8 mouse cellular contexts compared by ENCODE assay signal in genomic region chr10:90081630-90082029, GRCm38 (mm10).
A peak's percentile ranks its signal among the peaks of the same experiment; 100 is the strongest.
DNase-seq lines count a peak whose midpoint lies in the region; ATAC-seq and TF ChIP-seq lines count a peak whose summit lies in the region.

No protein-coding gene starts in this region.

- no peak overlapping the region for H3K27ac ChIP-seq in kidney, postnatal 0 days
- H3K27ac ChIP-seq in MEL (ENCODE audit: control insufficient read depth, low read depth, low read length): no peak overlapping the region
- H3K27ac ChIP-seq in forebrain, postnatal 0 days (ENCODE audit: low read depth, low read length): no peak overlapping the region

- no peaks in the 10 kb centered on the region for H3K27me3 ChIP-seq in kidney, postnatal 0 days (ENCODE audit: insufficient read depth, low read length)
- H3K27me3 ChIP-seq in MEL (ENCODE audit: control insufficient read depth in 1 of 2, insufficient read depth in 2 of 2, low read length in 2 of 2): no peaks in the 10 kb centered on the region
- H3K27me3 ChIP-seq in forebrain, postnatal 0 days (ENCODE audit: insufficient read depth, low read length): no peaks in the 10 kb centered on the region

- H3K9me3 ChIP-seq in kidney, postnatal 0 days (replicated peaks; ENCODE audit: low read length): no peaks in the 10 kb centered on the region
- H3K9me3 ChIP-seq in MEL (replicated peaks; ENCODE audit: insufficient read depth, low read length): no peaks in the 10 kb centered on the region
- H3K9me3 ChIP-seq in forebrain, postnatal 0 days (ENCODE audit: low read length): no peaks in the 10 kb centered on the region

- no peak overlapping the region for H3K4me2 ChIP-seq in kidney, postnatal 0 days (ENCODE audit: low read length)
- no peak overlapping the region for H3K4me2 ChIP-seq in forebrain, postnatal 0 days (ENCODE audit: low read depth)

- intact Hi-C loops in gastrocnemius, postnatal 14 days (cut with DNase I; ENCODE audit: low total_unique reads): loop anchor here (5.0 kb wide), 1 partner anchor 611 kb away; no protein-coding TSS in a partner anchor

- WGBS in kidney, postnatal 0 days: 23% methylated on average over 7 of the region's 7 CpGs
- 11% methylated on average over 7 of the region's 7 CpGs for WGBS in forebrain, postnatal 0 days

- ATAC-seq in CD4-positive, CD25-positive, alpha-beta regulatory T cell, adult 4 months: no peak
- no peak for ATAC-seq in kidney, postnatal 0 days (replicated peaks; ENCODE audit: low FRiP score, low read depth)
- peak; percentile 63 for ATAC-seq in forebrain, postnatal 0 days

- peak; percentile 84 for TF ChIP-seq RAD21 in MEL (IDR thresholded peaks at IDR 0.05; ENCODE audit: low read depth, low read length)

- no peak for TF ChIP-seq POLR2A in MEL (IDR thresholded peaks at IDR 0.05; ENCODE audit: control insufficient read depth in 1 of 2, insufficient read depth in 1 of 2, low read depth in 1 of 2, low read length in 2 of 2, poor library complexity in 1 of 2)

- DNase-seq in CD4-positive, CD25-positive, alpha-beta regulatory T cell, adult 2 months (ENCODE audit: low read depth, low spot score): peak; percentile 13
- DNase-seq in kidney, postnatal 0 days (ENCODE audit: low spot score): peak; percentile 83
- no peak for DNase-seq in kidney, adult 8-10 months
- peak; percentile 53 for DNase-seq in MEL (ENCODE audit: low read depth, low spot score)
- peak; percentile 81 for DNase-seq in forebrain, postnatal 0 days
- DNase-seq in gastrocnemius, postnatal 14 days: no peak
- no peak for DNase-seq in thymus, postnatal 36 days

- H3K79me2 ChIP-seq in MEL (ENCODE audit: control insufficient read depth, insufficient read depth, low read length, poor library complexity): no peaks in the 10 kb centered on the region

- TF ChIP-seq CTCF in kidney, postnatal 0 days (IDR thresholded peaks at IDR 0.05; ENCODE audit: low read depth): peak; percentile 77
- TF ChIP-seq CTCF in MEL (IDR thresholded peaks at IDR 0.05 in 2 of 3, conservative IDR thresholded peaks at IDR 0.05 in 1 of 3; ENCODE audit: control insufficient read depth in 1 of 3, insufficient read depth in 1 of 3, low read depth in 2 of 3, low read length in 3 of 3, poor library complexity in 1 of 3, severe bottlenecking in 1 of 3): peak; percentile 22 to 75 (median 45); a peak in 5 of 6 replicates
- TF ChIP-seq CTCF in forebrain, postnatal 0 days (IDR thresholded peaks at IDR 0.05; ENCODE audit: low read depth): peak; percentile 76

- no peak overlapping the region for H3K4me3 ChIP-seq in kidney, postnatal 0 days (replicated peaks; ENCODE audit: low read depth, low read length)
- H3K4me3 ChIP-seq in MEL (ENCODE audit: control insufficient read depth in 1 of 2, insufficient read depth in 1 of 2, low read depth in 2 of 2, low read length in 2 of 2): no peak overlapping the region
- no peak overlapping the region for H3K4me3 ChIP-seq in forebrain, postnatal 0 days (ENCODE audit: low read depth, low read length)

- no peaks in the 10 kb centered on the region for H3K4me1 ChIP-seq in kidney, postnatal 0 days (replicated peaks; ENCODE audit: insufficient read depth, low read length)
- H3K4me1 ChIP-seq in MEL (ENCODE audit: control insufficient read depth in 1 of 2, insufficient read depth in 2 of 2, low read length in 2 of 2): no peaks in the 10 kb centered on the region
- H3K4me1 ChIP-seq in forebrain, postnatal 0 days (ENCODE audit: insufficient read depth): no peaks in the 10 kb centered on the region

- H3K36me3 ChIP-seq in kidney, postnatal 0 days (ENCODE audit: insufficient read depth, low read length): no peaks in the 10 kb centered on the region
- no peaks in the 10 kb centered on the region for H3K36me3 ChIP-seq in MEL (ENCODE audit: control insufficient read depth in 1 of 2, insufficient read depth in 2 of 2, low read length in 2 of 2)
- H3K36me3 ChIP-seq in forebrain, postnatal 0 days (ENCODE audit: insufficient read depth): no peaks in the 10 kb centered on the region; the same call in 1 of the 2 replicates

- no peak for TF ChIP-seq EP300 in MEL (IDR thresholded peaks at IDR 0.05; ENCODE audit: low read depth in 1 of 2, low read length in 2 of 2)

- no peak overlapping the region for H3K9ac ChIP-seq in kidney, postnatal 0 days (ENCODE audit: low read depth, low read length)
- H3K9ac ChIP-seq in MEL (ENCODE audit: control insufficient read depth, low read depth, low read length, poor library complexity, severe bottlenecking): no peak overlapping the region
- no peak overlapping the region for H3K9ac ChIP-seq in forebrain, postnatal 0 days

TF ChIP-seq in MEL, 35 proteins besides CTCF, POLR2A, EP300 and RAD21:
- TF ChIP-seq TCF12 (IDR thresholded peaks at IDR 0.05; ENCODE audit: low read depth, low read length) (no peak), MAZ (IDR thresholded peaks at IDR 0.05; ENCODE audit: low read depth, low read length) (no peak), SMC3 (IDR thresholded peaks at IDR 0.05; ENCODE audit: low read depth, low read length) (peak; percentile 70), ZC3H11A (IDR thresholded peaks at IDR 0.05; ENCODE audit: low read depth, low read length) (peak; percentile 46), JUND (IDR thresholded peaks at IDR 0.05; ENCODE audit: low read depth, low read length) (no peak), E2F4 (IDR thresholded peaks at IDR 0.05; ENCODE audit: borderline replicate concordance, low read depth, low read length) (no peak), MXI1 (IDR thresholded peaks at IDR 0.05; ENCODE audit: low read depth, low read length) (no peak), POLR2AphosphoS5 (IDR thresholded peaks at IDR 0.05; ENCODE audit: borderline replicate concordance, low read depth, low read length) (no peak), USF2 (IDR thresholded peaks at IDR 0.05; ENCODE audit: borderline replicate concordance in 1 of 2, insufficient read depth in 1 of 2, low read depth in 1 of 2, low read length in 2 of 2) (no peak), MYB (IDR thresholded peaks at IDR 0.05; ENCODE audit: low read depth, low read length) (no peak)

Comparison
In these comparisons a context has a peak if more than half of its experiments do, and no peak if none do; other contexts are left out.
1. DNase-seq: peak in CD4-positive, CD25-positive, alpha-beta regulatory T cell, adult 2 months (single experiment), kidney, postnatal 0 days (single experiment), MEL (single experiment) and forebrain, postnatal 0 days (single experiment); none in kidney, adult 8-10 months (0 of 2), gastrocnemius, postnatal 14 days (single experiment) and thymus, postnatal 36 days (0 of 2).
2. Peak in every context shown above with its lines, with median percentiles within 50 percentile points of each other: CTCF ChIP-seq.